9 mouse cellular contexts compared by ENCODE assay signal in genomic region chr4:13398764-13399515, GRCm38 (mm10).
DNase-seq lines count a peak whose midpoint lies in the region; ATAC-seq and TF ChIP-seq lines count a peak whose summit lies in the region.
"Had no signal": no experiment of that assay in that cellular context is flagged by ENCODE, and none has a peak within 500 bp of the region (broad histone marks: within the 10 kb centered on the region; RNA-seq: fewer than 3 reads in every experiment).

No protein-coding gene starts in this region.

- 0 out of 2 replicates have a peak overlapping the region, but pooled peaks have one; percentile 17 for H3K27ac ChIP-seq in hindbrain, embryonic 16.5 days (ENCODE audit: low read depth, low read length)
- peak overlapping the region; percentile 66 for H3K27ac ChIP-seq in midbrain, embryonic 15.5 days
- H3K27ac ChIP-seq: limb, embryonic 15.5 days had no signal

- WGBS in hindbrain, embryonic 16.5 days = 30% methylated on average over 14 of the region's 14 CpGs
- 21% methylated on average over 14 of the region's 14 CpGs for WGBS in midbrain, embryonic 15.5 days

- H3K36me3 ChIP-seq in hindbrain, embryonic 16.5 days (ENCODE audit: control insufficient read depth, insufficient read depth, low read length) = no peaks in the 10 kb centered on the region
- no peaks in the 10 kb centered on the region for H3K36me3 ChIP-seq in midbrain, embryonic 15.5 days (replicated peaks)
- H3K36me3 ChIP-seq: limb, embryonic 15.5 days had no signal

- peak overlapping the region; percentile 40 for H3K4me2 ChIP-seq in hindbrain, embryonic 16.5 days (ENCODE audit: low read length)
- peak overlapping the region; percentile 43 for H3K4me2 ChIP-seq in midbrain, embryonic 15.5 days
- H3K4me2 ChIP-seq: limb, embryonic 15.5 days had no signal

- H3K9ac ChIP-seq in hindbrain, embryonic 16.5 days (ENCODE audit: low read depth, low read length) = no peak overlapping the region
- no peak overlapping the region for H3K9ac ChIP-seq in midbrain, embryonic 15.5 days
- H3K9ac ChIP-seq: limb, embryonic 15.5 days had no signal

- no peaks in the 10 kb centered on the region for H3K27me3 ChIP-seq in hindbrain, embryonic 16.5 days (replicated peaks; ENCODE audit: control insufficient read depth, insufficient read depth, low read length)
- H3K27me3 ChIP-seq in midbrain, embryonic 15.5 days (replicated peaks) = no peaks in the 10 kb centered on the region
- H3K27me3 ChIP-seq: limb, embryonic 15.5 days had no signal

- H3K4me1 ChIP-seq in hindbrain, embryonic 16.5 days (ENCODE audit: control insufficient read depth, insufficient read depth, low read depth, low read length) = peaks cover 8% of the 10 kb centered on the region
- peaks cover 12% of the 10 kb centered on the region for H3K4me1 ChIP-seq in midbrain, embryonic 15.5 days

- peak; percentile 93 for ATAC-seq in hindbrain, embryonic 16.5 days
- peak; percentile 83 for ATAC-seq in midbrain, embryonic 15.5 days (replicated peaks)

- no peak for TF ChIP-seq POLR2A in brain, embryonic 14.5 days (IDR thresholded peaks at IDR 0.05; ENCODE audit: borderline replicate concordance, extremely low read depth, insufficient read depth, insufficient read length, poor library complexity, severe bottlenecking)

- H3K9me3 ChIP-seq in hindbrain, embryonic 16.5 days (ENCODE audit: control insufficient read depth, low read length) = no peaks in the 10 kb centered on the region
- no peaks in the 10 kb centered on the region for H3K9me3 ChIP-seq in midbrain, embryonic 15.5 days
- H3K9me3 ChIP-seq: limb, embryonic 15.5 days had no signal

- DNase-seq in ZHBTc4 (ENCODE audit: low read depth, low spot score) = peak; percentile 4
- peak; percentile 77 for DNase-seq in brain, embryonic 14.5 days (ENCODE audit: low read depth)
- DNase-seq in urinary bladder, postnatal 14 days (ENCODE audit: low spot score) = no peak
- DNase-seq in spleen, postnatal 4 days (ENCODE audit: low spot score in 2 of 2) = no peak
- DNase-seq in thymus, postnatal 4 days = no peak
- DNase-seq: cerebellum, postnatal 14 days had no signal

- no peak for TF ChIP-seq CTCF in brain, embryonic 14.5 days (IDR thresholded peaks at IDR 0.05; ENCODE audit: borderline replicate concordance, extremely low read depth, insufficient read depth, insufficient read length)

- H3K4me3 ChIP-seq in hindbrain, embryonic 16.5 days (ENCODE audit: low read length) = peak overlapping the region; percentile 12
- H3K4me3 ChIP-seq in midbrain, embryonic 15.5 days = peak overlapping the region; percentile 13; the same call in 1 of the 2 replicates
- H3K4me3 ChIP-seq: limb, embryonic 15.5 days had no signal

Comparison
In these comparisons a context has a peak if more than half of its experiments do, and no peak if none do; other contexts are left out.
1. DNase-seq: peak in ZHBTc4 (single experiment) and brain, embryonic 14.5 days (single experiment); none in urinary bladder, postnatal 14 days (single experiment), spleen, postnatal 4 days (0 of 2) and thymus, postnatal 4 days (single experiment).